Mouse (Mus musculus) thymus, adult 2 months (tissue): Measurements from ENCODE around the gene Ptgr2.
A peak's percentile ranks its signal among the peaks of the same experiment; 100 is the strongest.

Experiments used
- CTCF ChIP-seq: fragments of 200-500 bp; IDR thresholded peaks from 2 replicates; pipeline ENCODE4 v1.5.1; 2012; ENCODE audit warnings: mild to moderate bottlenecking, control low read depth, low read length, moderate library complexity, borderline replicate concordance; ENCODE audit not compliant: control insufficient read depth, poor library complexity, insufficient read depth; ENCODE audit errors: extremely low read depth
- POLR2A ChIP-seq: fragments of 200-500 bp; IDR thresholded peaks from 2 replicates; pipeline ENCODE4 v1.6.1; 2012; ENCODE audit warnings: mild to moderate bottlenecking, low read length, control low read depth, moderate library complexity; ENCODE audit not compliant: control insufficient read depth, poor library complexity, insufficient read depth; ENCODE audit errors: extremely low read depth

GRCm38 (mm10) chr12:84361555-84362489 is 76.8 kb downstream of the Ptgr2 start, which contains the start of the genes Coq6 and Fam161b:
- TF ChIP-seq POLR2A (peak; percentile 63), CTCF (no peak)
